Mouse (Mus musculus): ENCODE measurements around the gene Clec2d. TPM values are rescaled to one million over a fixed set of nuclear protein-coding genes. Genes with fewer than 3 reads are reported as not detected.

The Clec2d gene
- polyA plus RNA-seq (2014; fragmentation: Illumina TruSeq; extraction: RNeasy Lipid Tissue Mini Kit (QIAGEN cat#74804); ENCODE audit: low read depth, low replicate concordance) = 665 TPM

DNA sequence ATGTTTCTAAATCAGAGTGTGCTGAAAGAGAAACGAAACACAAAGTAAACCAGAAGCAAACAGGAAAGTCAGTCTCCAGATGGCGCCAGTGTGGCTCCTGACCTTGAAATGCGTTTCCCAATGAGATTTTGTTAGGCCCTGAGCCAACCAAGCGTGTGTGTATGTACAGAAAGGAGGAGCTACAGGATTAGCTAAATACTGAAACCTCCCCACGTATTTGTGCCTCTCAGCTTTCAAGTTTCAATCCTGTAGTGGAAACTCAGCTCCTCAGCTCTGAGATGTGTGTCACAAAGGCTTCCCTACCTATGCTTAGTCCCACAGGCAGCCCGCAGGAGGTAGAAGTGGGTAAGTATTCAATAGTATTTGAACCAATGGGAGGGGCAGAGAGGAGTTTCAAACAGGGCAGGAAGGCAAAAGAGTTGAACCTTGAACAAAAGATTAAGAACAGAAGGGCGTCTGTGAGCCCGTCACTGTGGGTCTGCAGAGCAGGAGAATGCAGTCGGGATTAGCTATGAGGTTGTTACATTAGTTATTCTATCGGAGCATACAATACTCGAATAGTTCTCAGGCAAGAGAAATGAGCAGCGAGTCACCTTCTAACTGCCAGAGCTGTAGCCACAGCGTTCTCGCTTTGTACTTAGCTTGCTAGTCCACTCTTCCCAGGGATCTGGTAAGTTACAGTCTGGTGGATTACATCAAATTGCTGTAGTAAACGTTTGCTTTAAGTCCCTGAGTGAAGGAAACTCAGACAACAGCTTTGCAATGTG lies at the start of gene Clec2d:
Clec2d (plus strand) TSS at position 213 of the 767 bp plus-strand sequence.

Other genes with a start within 250 kb of the Clec2d start
- 0.28 TPM for gene Clec2g, start 246.2 kb upstream of the Clec2d start, polyA plus RNA-seq (2014; fragmentation: Illumina TruSeq; extraction: RNeasy Lipid Tissue Mini Kit (QIAGEN cat#74804); ENCODE audit: low read depth, low replicate concordance)
- 0.85 TPM for gene Klrb1f, start 134.7 kb upstream of the Clec2d start, polyA plus RNA-seq (2014; fragmentation: Illumina TruSeq; extraction: RNeasy Lipid Tissue Mini Kit (QIAGEN cat#74804); ENCODE audit: low read depth, low replicate concordance)
- gene Clec2e, start 79.7 kb upstream of the Clec2d start, polyA plus RNA-seq (2014; fragmentation: Illumina TruSeq; extraction: RNeasy Lipid Tissue Mini Kit (QIAGEN cat#74804); ENCODE audit: low read depth, low replicate concordance) = 83.0 TPM
- 8.1 TPM for gene Cd69, start 94.8 kb downstream of the Clec2d start, polyA plus RNA-seq (2014; fragmentation: Illumina TruSeq; extraction: RNeasy Lipid Tissue Mini Kit (QIAGEN cat#74804); ENCODE audit: low read depth, low replicate concordance)
- gene 4922502D21Rik, start 151.2 kb downstream of the Clec2d start, polyA plus RNA-seq (2014; fragmentation: Illumina TruSeq; extraction: RNeasy Lipid Tissue Mini Kit (QIAGEN cat#74804); ENCODE audit: low read depth, low replicate concordance) = not detected
- gene Clec12a, start 162.1 kb downstream of the Clec2d start, polyA plus RNA-seq (2014; fragmentation: Illumina TruSeq; extraction: RNeasy Lipid Tissue Mini Kit (QIAGEN cat#74804); ENCODE audit: low read depth, low replicate concordance) = 5.8 TPM
- gene Clec12b, start 205.3 kb downstream of the Clec2d start, polyA plus RNA-seq (2014; fragmentation: Illumina TruSeq; extraction: RNeasy Lipid Tissue Mini Kit (QIAGEN cat#74804); ENCODE audit: low read depth, low replicate concordance) = 0.57 TPM
- 3.5 TPM for gene Clec1b, start 216.7 kb downstream of the Clec2d start, polyA plus RNA-seq (2014; fragmentation: Illumina TruSeq; extraction: RNeasy Lipid Tissue Mini Kit (QIAGEN cat#74804); ENCODE audit: low read depth, low replicate concordance)
- 5.8 TPM for gene Clec9a, start 228.2 kb downstream of the Clec2d start, polyA plus RNA-seq (2014; fragmentation: Illumina TruSeq; extraction: RNeasy Lipid Tissue Mini Kit (QIAGEN cat#74804); ENCODE audit: low read depth, low replicate concordance)

Measured in sigmoid colon, adult 10 weeks (tissue).